Mouse (Mus musculus): Measurements from ENCODE around the gene Ctc1. TPM values are rescaled to one million over a fixed set of nuclear protein-coding genes. Genes with fewer than 3 reads are reported as not detected.
"Not testable (repeated sequence)": the region's sequence is repeated elsewhere in the genome, so short reads cannot be mapped to it uniquely, and the experiment has no call there.

Gene Ctc1
- polyA plus RNA-seq, 1 experiment from 2014 or later, result 79.1 TPM

DNA sequence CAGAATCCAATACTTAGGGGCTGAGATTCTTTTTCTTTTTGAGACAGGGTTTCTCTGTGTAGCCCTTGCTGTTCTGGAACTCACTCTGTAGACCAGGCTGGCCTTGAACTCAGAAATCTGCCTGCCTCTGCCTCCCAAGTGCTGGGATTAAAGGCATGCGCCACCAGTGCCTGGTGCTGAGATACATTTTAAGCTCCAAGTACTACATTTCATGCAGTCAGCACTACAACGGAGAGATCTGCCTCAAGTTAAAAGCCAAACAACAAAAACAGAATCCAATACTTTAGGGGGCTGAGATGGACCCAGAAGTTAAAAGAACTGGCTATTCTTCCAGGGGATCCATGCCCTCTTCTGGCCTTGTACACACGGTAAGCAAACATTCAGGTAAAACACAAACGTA lies 12.9 kb upstream of the Ctc1 start:
- H3K9me3 ChIP-seq (ENCODE audit: control insufficient read depth, low read length); H3K9ac ChIP-seq (replicated peaks; ENCODE audit: low read depth, low read length); H3K4me3 ChIP-seq (replicated peaks; ENCODE audit: low read length); H3K27me3 ChIP-seq (replicated peaks; ENCODE audit: control insufficient read depth, insufficient read depth, low read length); H3K4me1 ChIP-seq (replicated peaks; ENCODE audit: control insufficient read depth, insufficient read depth, low read length); H3K4me2 ChIP-seq (ENCODE audit: low read length); H3K27ac ChIP-seq (ENCODE audit: low read length); ATAC-seq: not testable (repeated sequence)
- peaks cover 17% of the 10 kb centered on the region for H3K36me3 ChIP-seq (ENCODE audit: control insufficient read depth, insufficient read depth)
- 97% methylated on average over 4 of the region's 4 CpGs for WGBS

DNA sequence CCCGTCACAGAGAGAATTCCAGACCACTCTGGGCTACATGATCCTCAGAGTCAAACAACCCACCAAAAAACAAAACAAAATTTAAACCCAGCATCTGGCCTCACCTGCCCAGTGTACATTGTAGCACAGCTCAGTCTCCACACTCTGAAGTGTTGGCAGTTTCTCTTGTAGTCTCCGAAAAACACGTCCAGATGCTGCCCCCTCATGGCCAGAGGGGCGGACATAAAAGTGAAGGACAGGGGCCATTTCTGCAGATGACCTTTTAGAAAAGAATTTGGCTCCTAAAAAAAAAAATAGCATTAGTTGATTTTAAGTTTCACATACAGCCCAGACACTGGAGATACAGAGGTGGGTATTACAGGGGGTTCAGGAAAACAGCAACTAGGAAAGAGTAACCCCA lies 12.1 kb upstream of the Ctc1 start:
- no peak overlapping the region for H3K27ac ChIP-seq (ENCODE audit: low read length)
- peaks cover 6% of the 10 kb centered on the region for H3K4me1 ChIP-seq (replicated peaks; ENCODE audit: control insufficient read depth, insufficient read depth, low read length)
- no peaks in the 10 kb centered on the region for H3K27me3 ChIP-seq (replicated peaks; ENCODE audit: control insufficient read depth, insufficient read depth, low read length)
- WGBS, result 56% methylated on average over 4 of the region's 4 CpGs
- no peak overlapping the region for H3K4me3 ChIP-seq (replicated peaks; ENCODE audit: low read length)
- no peak overlapping the region for H3K4me2 ChIP-seq (ENCODE audit: low read length)
- no peak for ATAC-seq
- H3K9ac ChIP-seq (replicated peaks; ENCODE audit: low read depth, low read length), result no peak overlapping the region
- no peaks in the 10 kb centered on the region for H3K9me3 ChIP-seq (ENCODE audit: control insufficient read depth, low read length)
- peaks cover 17% of the 10 kb centered on the region for H3K36me3 ChIP-seq (ENCODE audit: control insufficient read depth, insufficient read depth)

DNA sequence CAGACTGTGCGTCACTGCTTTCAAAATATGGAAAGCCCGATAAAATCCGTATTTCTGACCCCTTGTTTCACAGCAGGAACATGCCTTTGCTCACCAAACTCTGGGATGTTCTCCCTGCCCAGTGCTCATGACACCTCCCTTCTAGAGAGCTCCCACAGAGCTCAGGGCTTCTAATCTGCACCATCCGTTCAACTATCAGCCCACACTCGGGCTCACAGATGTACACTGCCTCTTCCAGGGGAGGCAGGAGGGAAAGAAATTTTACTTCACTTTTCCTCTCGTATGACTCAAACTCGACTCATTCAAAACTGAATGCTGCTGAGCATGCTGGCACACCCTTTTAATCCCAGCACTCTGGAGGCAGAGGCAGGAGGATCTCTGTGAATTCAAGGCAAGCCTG lies 10.5 kb upstream of the Ctc1 start:
- Histone ChIP-seq H3K4me2 (ENCODE audit: low read length) (no peak overlapping the region), H3K4me1 (replicated peaks; ENCODE audit: control insufficient read depth, insufficient read depth, low read length) (peaks cover 6% of the 10 kb centered on the region), H3K27me3 (replicated peaks; ENCODE audit: control insufficient read depth, insufficient read depth, low read length) (no peaks in the 10 kb centered on the region), H3K9me3 (ENCODE audit: control insufficient read depth, low read length) (no peaks in the 10 kb centered on the region), H3K4me3 (replicated peaks; ENCODE audit: low read length) (no peak overlapping the region), H3K36me3 (ENCODE audit: control insufficient read depth, insufficient read depth) (peaks cover 12% of the 10 kb centered on the region; the same call in 1 of the 2 replicates), H3K9ac (replicated peaks; ENCODE audit: low read depth, low read length) (no peak overlapping the region), H3K27ac (ENCODE audit: low read length) (no peak overlapping the region)
- WGBS, result 91% methylated on average over 7 of the region's 7 CpGs
- no peak for ATAC-seq

DNA sequence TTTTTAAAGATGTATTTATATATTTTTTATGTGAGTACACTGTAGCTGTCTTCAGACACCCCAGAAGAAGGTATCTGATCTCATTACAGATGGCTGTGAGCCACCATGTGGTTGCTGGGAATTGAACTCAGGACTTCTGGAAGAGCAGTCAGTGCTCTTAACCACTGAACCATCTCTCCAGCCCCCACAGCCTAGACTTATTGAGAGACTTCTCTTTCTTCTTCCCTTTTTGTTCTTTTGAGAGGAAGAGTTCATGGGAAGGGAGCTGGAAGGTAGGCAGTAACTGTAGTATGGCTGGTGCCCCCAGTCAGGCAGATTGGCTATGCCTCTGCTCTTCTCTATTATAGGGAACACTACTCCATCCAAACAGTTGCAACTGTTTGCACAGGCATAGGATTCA lies 9.1 kb upstream of the Ctc1 start:
- not testable (repeated sequence) for H3K36me3 ChIP-seq (ENCODE audit: control insufficient read depth, insufficient read depth); H3K27me3 ChIP-seq (replicated peaks; ENCODE audit: control insufficient read depth, insufficient read depth, low read length); H3K4me3 ChIP-seq (replicated peaks; ENCODE audit: low read length); ATAC-seq; H3K4me2 ChIP-seq (ENCODE audit: low read length); H3K9ac ChIP-seq (replicated peaks; ENCODE audit: low read depth, low read length); H3K27ac ChIP-seq (ENCODE audit: low read length); H3K9me3 ChIP-seq (ENCODE audit: control insufficient read depth, low read length)
- peaks cover 11% of the 10 kb centered on the region for H3K4me1 ChIP-seq (replicated peaks; ENCODE audit: control insufficient read depth, insufficient read depth, low read length)

DNA sequence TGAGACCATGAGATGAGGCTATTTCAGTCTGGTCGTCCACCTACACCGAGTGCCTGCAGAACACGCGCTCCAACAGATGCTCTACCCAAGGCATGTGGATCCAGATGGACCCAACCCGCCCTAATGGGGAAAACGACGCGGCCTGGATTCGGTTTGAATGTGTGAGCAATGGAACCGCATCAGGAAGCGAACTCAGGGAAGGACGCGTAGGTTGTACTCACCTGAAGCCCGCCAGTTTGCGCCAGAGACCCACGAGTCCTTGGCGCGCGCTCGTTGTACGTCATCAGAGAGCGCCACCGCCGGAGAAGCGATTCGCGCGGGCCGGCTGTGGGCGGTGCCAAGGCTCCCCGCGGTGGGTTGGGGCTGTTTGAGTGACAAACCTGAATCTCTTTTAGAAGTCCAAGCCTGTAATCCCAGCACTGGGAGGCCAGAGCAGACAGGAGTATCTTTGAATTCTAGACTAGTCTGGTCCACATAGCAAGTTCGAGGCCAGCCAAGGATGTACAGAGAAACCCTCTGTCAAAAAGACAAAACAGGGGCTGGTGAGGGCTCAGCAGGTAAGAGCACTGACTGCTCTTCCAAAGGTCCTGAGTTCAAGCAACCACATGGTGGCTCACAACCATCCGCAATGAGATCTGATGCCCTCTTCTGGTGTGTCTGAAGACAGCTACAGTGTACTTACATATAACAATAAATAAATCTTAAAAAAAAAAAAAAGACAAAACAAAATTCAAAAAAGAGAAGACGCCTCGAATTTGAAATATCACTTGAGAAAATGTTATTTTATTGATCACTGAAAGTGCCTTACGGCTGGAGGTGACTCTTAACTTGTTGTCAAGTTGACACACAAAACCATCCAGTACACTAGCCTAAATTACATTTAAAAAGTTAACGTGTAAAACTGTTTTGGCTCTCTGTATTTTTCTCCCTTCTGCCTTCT lies 7.3 kb upstream of the Ctc1 start, which contains the start of gene Pfas:
TSS of gene Pfas (minus strand) at position 279 of the 940 bp plus-strand sequence.
- Histone ChIP-seq H3K27ac (ENCODE audit: low read length) (peak within 1 kb of the TSS; percentile 60), H3K27me3 (replicated peaks; ENCODE audit: control insufficient read depth, insufficient read depth, low read length) (no peaks in the 10 kb centered on the region), H3K4me1 (replicated peaks; ENCODE audit: control insufficient read depth, insufficient read depth, low read length) (peaks cover 13% of the 10 kb centered on the region), H3K9ac (replicated peaks; ENCODE audit: low read depth, low read length) (peak within 1 kb of the TSS; percentile 68), H3K36me3 (ENCODE audit: control insufficient read depth, insufficient read depth) (no peaks in the 10 kb centered on the region), H3K9me3 (ENCODE audit: control insufficient read depth, low read length) (no peaks in the 10 kb centered on the region), H3K4me2 (ENCODE audit: low read length) (peak within 1 kb of the TSS; percentile 64), H3K4me3 (replicated peaks; ENCODE audit: low read length) (peak within 1 kb of the TSS; percentile 79)
- ATAC-seq, result peak; percentile 69
- WGBS, result 9% methylated on average over 38 of the region's 38 CpGs

DNA sequence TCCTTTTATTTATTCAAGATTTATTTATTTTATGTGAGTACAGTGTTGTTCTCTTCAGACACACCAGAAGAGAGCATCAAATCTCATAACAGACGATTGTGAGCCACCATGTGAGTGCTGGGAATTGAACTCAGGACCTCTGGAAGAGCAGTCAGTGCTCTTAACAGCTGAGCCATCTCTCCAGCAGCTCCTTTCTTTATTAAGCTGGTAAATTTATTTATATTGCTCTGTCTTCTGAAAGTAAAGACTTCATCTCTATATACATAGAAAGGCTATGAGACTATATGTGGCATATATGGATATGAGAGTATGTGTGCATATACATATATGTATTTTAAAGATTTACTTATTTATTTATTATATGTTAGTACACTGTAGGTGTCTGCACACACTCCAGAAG lies 6.2 kb upstream of the Ctc1 start:
- Histone ChIP-seq H3K9ac (replicated peaks; ENCODE audit: low read depth, low read length) (no peak overlapping the region), H3K27ac (ENCODE audit: low read length) (no peak overlapping the region), H3K36me3 (ENCODE audit: control insufficient read depth, insufficient read depth) (no peaks in the 10 kb centered on the region), H3K4me2 (ENCODE audit: low read length) (no peak overlapping the region), H3K4me3 (replicated peaks; ENCODE audit: low read length) (no peak overlapping the region), H3K27me3 (replicated peaks; ENCODE audit: control insufficient read depth, insufficient read depth, low read length) (no peaks in the 10 kb centered on the region), H3K9me3 (ENCODE audit: control insufficient read depth, low read length) (no peaks in the 10 kb centered on the region), H3K4me1 (replicated peaks; ENCODE audit: control insufficient read depth, insufficient read depth, low read length) (peaks cover 13% of the 10 kb centered on the region)
- 88% methylated on average over 1 of the region's 1 CpGs for WGBS
- ATAC-seq, result no peak

DNA sequence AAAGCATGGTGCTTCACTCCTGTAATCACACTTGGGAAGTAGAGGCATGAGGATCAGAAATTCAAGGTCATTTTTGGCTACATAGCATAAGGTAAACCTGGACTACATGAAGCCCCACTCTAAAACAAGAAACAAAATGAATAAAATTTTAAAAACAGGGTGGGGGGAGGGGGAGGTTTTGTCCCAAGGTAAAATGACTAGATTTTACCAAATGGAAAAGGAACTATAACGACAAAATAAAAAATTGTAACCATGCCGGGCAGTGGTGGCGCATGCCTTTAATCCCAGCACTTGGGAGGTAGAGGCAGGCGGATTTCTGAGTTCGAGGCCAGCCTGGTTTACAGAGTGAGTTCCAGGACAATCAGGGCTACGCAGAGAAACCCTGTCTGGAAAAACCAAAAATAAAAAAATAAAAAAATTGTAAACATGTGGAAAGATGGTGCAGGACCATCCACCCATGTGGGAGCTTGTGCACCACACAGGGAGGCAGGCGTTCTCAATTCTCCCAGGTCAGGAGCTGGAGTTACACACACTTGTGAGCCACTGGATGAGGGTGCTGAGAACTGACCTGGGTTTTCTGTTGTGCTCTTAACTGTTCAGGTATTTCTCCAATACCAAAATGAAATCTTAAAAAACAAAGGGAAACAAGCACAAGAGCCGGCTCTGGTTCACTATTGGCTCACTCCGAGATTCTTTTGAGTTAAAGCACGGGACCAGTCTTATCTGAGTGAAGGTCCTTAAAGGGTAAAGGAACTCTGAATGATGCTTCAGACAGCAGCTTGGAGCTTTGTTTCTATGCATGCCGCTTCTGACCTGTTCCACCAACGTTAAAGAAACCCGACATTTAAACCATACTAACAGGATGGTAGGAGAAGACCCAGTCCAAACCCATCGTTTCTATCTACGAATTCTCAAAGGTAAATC lies 5.0 kb upstream of the Ctc1 start:
- H3K9me3 ChIP-seq (ENCODE audit: control insufficient read depth, low read length), result no peaks in the 10 kb centered on the region
- no peak overlapping the region for H3K4me3 ChIP-seq (replicated peaks; ENCODE audit: low read length)
- no peak overlapping the region for H3K9ac ChIP-seq (replicated peaks; ENCODE audit: low read depth, low read length)
- peaks cover 18% of the 10 kb centered on the region for H3K4me1 ChIP-seq (replicated peaks; ENCODE audit: control insufficient read depth, insufficient read depth, low read length)
- no peak overlapping the region for H3K4me2 ChIP-seq (ENCODE audit: low read length)
- H3K27me3 ChIP-seq (replicated peaks; ENCODE audit: control insufficient read depth, insufficient read depth, low read length), result no peaks in the 10 kb centered on the region
- no peaks in the 10 kb centered on the region for H3K36me3 ChIP-seq (ENCODE audit: control insufficient read depth, insufficient read depth)
- no peak overlapping the region for H3K27ac ChIP-seq (ENCODE audit: low read length)
- ATAC-seq, result no peak
- WGBS, result 90% methylated on average over 15 of the region's 15 CpGs

DNA sequence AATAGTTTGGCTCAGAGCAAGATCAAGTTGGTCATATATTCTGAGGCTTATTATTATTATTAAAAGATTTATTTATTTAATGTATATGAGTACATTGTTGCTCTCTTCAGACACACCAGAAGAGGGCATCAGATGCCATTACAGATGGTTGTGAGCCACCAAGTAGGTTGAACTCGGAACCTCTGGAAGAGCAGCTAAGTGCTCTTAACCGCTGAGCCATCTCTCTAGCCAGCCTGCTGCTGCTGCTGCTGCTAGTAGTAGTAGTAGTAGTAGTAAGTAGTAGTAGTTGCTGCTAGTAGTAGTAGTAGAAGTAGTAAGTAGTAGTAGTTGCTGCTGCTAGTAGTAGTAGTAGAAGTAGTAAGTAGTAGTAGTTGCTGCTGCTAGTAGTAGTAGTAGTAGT lies 4.3 kb upstream of the Ctc1 start:
- Histone ChIP-seq H3K4me3 (replicated peaks; ENCODE audit: low read length) (peak overlapping the region; percentile 65), H3K4me1 (replicated peaks; ENCODE audit: control insufficient read depth, insufficient read depth, low read length) (peaks cover 18% of the 10 kb centered on the region), H3K4me2 (ENCODE audit: low read length) (peak overlapping the region; percentile 91)
- H3K9me3 ChIP-seq (ENCODE audit: control insufficient read depth, low read length); H3K9ac ChIP-seq (replicated peaks; ENCODE audit: low read depth, low read length); H3K27ac ChIP-seq (ENCODE audit: low read length); H3K36me3 ChIP-seq (ENCODE audit: control insufficient read depth, insufficient read depth); ATAC-seq; H3K27me3 ChIP-seq (replicated peaks; ENCODE audit: control insufficient read depth, insufficient read depth, low read length): not testable (repeated sequence)
- WGBS, result 69% methylated on average over 2 of the region's 2 CpGs

DNA sequence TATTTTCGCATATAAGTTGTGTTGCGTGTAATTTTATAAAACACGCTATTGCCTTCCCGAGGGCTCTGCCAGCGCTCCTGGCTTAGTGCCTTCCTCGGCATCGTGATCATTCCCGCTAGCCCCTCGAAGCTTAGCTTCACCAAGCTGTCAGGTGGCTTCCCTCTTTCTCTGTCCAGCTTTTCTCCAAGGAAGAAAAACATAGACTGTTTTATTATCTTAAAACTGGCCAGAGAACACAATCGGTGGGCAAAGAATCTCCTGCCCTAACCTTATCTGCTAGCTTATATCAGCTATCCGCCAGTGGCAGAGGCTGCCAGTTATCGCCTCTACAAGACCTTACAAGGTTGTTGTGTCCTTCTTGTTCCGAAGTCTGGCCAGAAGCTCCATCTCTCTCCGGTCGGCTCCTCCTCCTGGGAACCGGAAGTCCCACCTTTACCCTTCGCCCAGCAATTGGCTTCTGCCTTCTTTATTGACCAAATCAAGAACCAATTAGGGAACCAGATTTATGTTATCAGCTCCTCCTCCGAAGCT lies 3.6 kb upstream of the Ctc1 start:
- 1% methylated on average over 18 of the region's 18 CpGs for WGBS
- Histone ChIP-seq H3K4me1 (replicated peaks; ENCODE audit: control insufficient read depth, insufficient read depth, low read length) (peaks cover 25% of the 10 kb centered on the region), H3K9me3 (ENCODE audit: control insufficient read depth, low read length) (no peaks in the 10 kb centered on the region), H3K27ac (ENCODE audit: low read length) (peak overlapping the region; percentile 94), H3K4me2 (ENCODE audit: low read length) (peak overlapping the region; percentile 91), H3K9ac (replicated peaks; ENCODE audit: low read depth, low read length) (peak overlapping the region; percentile 72), H3K36me3 (ENCODE audit: control insufficient read depth, insufficient read depth) (no peaks in the 10 kb centered on the region), H3K4me3 (replicated peaks; ENCODE audit: low read length) (peak overlapping the region; percentile 65), H3K27me3 (replicated peaks; ENCODE audit: control insufficient read depth, insufficient read depth, low read length) (no peaks in the 10 kb centered on the region)
- peak; percentile 74 for ATAC-seq

Data from forebrain, embryonic 16.5 days (tissue).